Mouse (Mus musculus): ENCODE results near the gene Hace1. TPM values are rescaled to one million over a fixed set of nuclear protein-coding genes. Genes with fewer than 3 reads are reported as not detected.
"Not testable (repeated sequence)": the region's sequence is repeated elsewhere in the genome, so short reads cannot be mapped to it uniquely, and the experiment has no call there.

Gene Hace1
- polyA plus RNA-seq (2014; fragmentation: Nextera tagmentation; extraction: Ambion mirVana), result 17.2 and 19.7 TPM in 2 replicates

- peak; percentile 95 for DNase-seq (ENCODE audit: low spot score)
- Histone ChIP-seq H3K4me2 (ENCODE audit: low read length) (peak within 1 kb of the TSS; percentile 54), H3K9ac (ENCODE audit: low read length) (peak within 1 kb of the TSS; percentile 79), H3K27me3 (replicated peaks; ENCODE audit: control insufficient read depth, insufficient read depth, low read length) (no peaks in the 10 kb centered on the region), H3K27ac (ENCODE audit: low read depth, low read length) (peak within 1 kb of the TSS; percentile 94), H3K36me3 (ENCODE audit: control insufficient read depth, insufficient read depth, low read length) (no peaks in the 10 kb centered on the region), H3K9me3 (replicated peaks; ENCODE audit: control insufficient read depth, low read length) (no peaks in the 10 kb centered on the region), H3K4me3 (ENCODE audit: low read depth, low read length) (peak within 1 kb of the TSS; percentile 67), H3K4me1 (ENCODE audit: control insufficient read depth, insufficient read depth, low read length) (no peaks in the 10 kb centered on the region)
- peak; percentile 99 for ATAC-seq
- WGBS, result under 1% methylated on average over 49 of the region's 79 CpGs
These were observed at the start of gene Hace1 for GRCm38 (mm10) chr10:45577731-45578297. Hace1 (plus strand) TSS chr10:45577829.

GRCm38 (mm10) chr10:45537334-45537733, 40.3 kb upstream of the Hace1 start:
- not testable (repeated sequence) for DNase-seq (ENCODE audit: low spot score); H3K4me2 ChIP-seq (ENCODE audit: low read length); H3K9ac ChIP-seq (ENCODE audit: low read length); H3K9me3 ChIP-seq (replicated peaks; ENCODE audit: control insufficient read depth, low read length); H3K4me3 ChIP-seq (ENCODE audit: low read depth, low read length); H3K4me1 ChIP-seq (ENCODE audit: control insufficient read depth, insufficient read depth, low read length); H3K36me3 ChIP-seq (ENCODE audit: control insufficient read depth, insufficient read depth, low read length); H3K27me3 ChIP-seq (replicated peaks; ENCODE audit: control insufficient read depth, insufficient read depth, low read length); ATAC-seq; H3K27ac ChIP-seq (ENCODE audit: low read depth, low read length)
- WGBS, result 97% methylated on average over 16 of the region's 16 CpGs

GRCm38 (mm10) chr10:45542726-45543125, 34.9 kb upstream of the Hace1 start:
- H3K4me2 ChIP-seq (ENCODE audit: low read length), result no peak overlapping the region
- H3K27ac ChIP-seq (ENCODE audit: low read depth, low read length), result no peak overlapping the region
- no peak overlapping the region for H3K4me3 ChIP-seq (ENCODE audit: low read depth, low read length)
- no peaks in the 10 kb centered on the region for H3K4me1 ChIP-seq (ENCODE audit: control insufficient read depth, insufficient read depth, low read length)
- no peak for DNase-seq (ENCODE audit: low spot score)
- H3K36me3 ChIP-seq (ENCODE audit: control insufficient read depth, insufficient read depth, low read length), result no peaks in the 10 kb centered on the region
- H3K9me3 ChIP-seq (replicated peaks; ENCODE audit: control insufficient read depth, low read length), result no peaks in the 10 kb centered on the region
- H3K27me3 ChIP-seq (replicated peaks; ENCODE audit: control insufficient read depth, insufficient read depth, low read length), result no peaks in the 10 kb centered on the region
- 20% methylated on average over 2 of the region's 2 CpGs for WGBS
- ATAC-seq, result no peak
- H3K9ac ChIP-seq (ENCODE audit: low read length), result no peak overlapping the region

- DNase-seq (ENCODE audit: low spot score) (peak; percentile 54), ATAC-seq (no peak)
- H3K4me1 ChIP-seq (ENCODE audit: control insufficient read depth, insufficient read depth, low read length), result no peaks in the 10 kb centered on the region
- no peak overlapping the region for H3K4me2 ChIP-seq (ENCODE audit: low read length)
- no peak overlapping the region for H3K27ac ChIP-seq (ENCODE audit: low read depth, low read length)
- H3K36me3 ChIP-seq (ENCODE audit: control insufficient read depth, insufficient read depth, low read length), result no peaks in the 10 kb centered on the region
- H3K27me3 ChIP-seq (replicated peaks; ENCODE audit: control insufficient read depth, insufficient read depth, low read length), result no peaks in the 10 kb centered on the region
- H3K4me3 ChIP-seq (ENCODE audit: low read depth, low read length), result no peak overlapping the region
- no peak overlapping the region for H3K9ac ChIP-seq (ENCODE audit: low read length)
- 40% methylated on average over 7 of the region's 7 CpGs for WGBS
- no peaks in the 10 kb centered on the region; the same call in 1 of the 2 replicates for H3K9me3 ChIP-seq (replicated peaks; ENCODE audit: control insufficient read depth, low read length)
These were observed 30.8 kb upstream of the Hace1 start for GRCm38 (mm10) chr10:45546799-45547198.

GRCm38 (mm10) chr10:45578298-45578821, 731 bp downstream of the Hace1 start:
- peak overlapping the region; percentile 79 for H3K9ac ChIP-seq (ENCODE audit: low read length)
- H3K36me3 ChIP-seq (ENCODE audit: control insufficient read depth, insufficient read depth, low read length), result no peaks in the 10 kb centered on the region
- H3K4me3 ChIP-seq (ENCODE audit: low read depth, low read length), result peak overlapping the region; percentile 67
- 1% methylated on average over 23 of the region's 23 CpGs for WGBS
- H3K27ac ChIP-seq (ENCODE audit: low read depth, low read length), result peak overlapping the region; percentile 94
- peak; percentile 63 for DNase-seq (ENCODE audit: low spot score)
- H3K4me2 ChIP-seq (ENCODE audit: low read length), result peak overlapping the region; percentile 54
- H3K4me1 ChIP-seq (ENCODE audit: control insufficient read depth, insufficient read depth, low read length), result no peaks in the 10 kb centered on the region
- ATAC-seq, result peak; percentile 85
- no peaks in the 10 kb centered on the region for H3K27me3 ChIP-seq (replicated peaks; ENCODE audit: control insufficient read depth, insufficient read depth, low read length)
- H3K9me3 ChIP-seq (replicated peaks; ENCODE audit: control insufficient read depth, low read length), result no peaks in the 10 kb centered on the region

GRCm38 (mm10) chr10:45583310-45583709, 5.7 kb downstream of the Hace1 start:
- no peak overlapping the region for H3K9ac ChIP-seq (ENCODE audit: low read length)
- ATAC-seq (no peak), DNase-seq (ENCODE audit: low spot score) (no peak)
- WGBS, result 90% methylated on average over 1 of the region's 1 CpGs
- no peaks in the 10 kb centered on the region for H3K36me3 ChIP-seq (ENCODE audit: control insufficient read depth, insufficient read depth, low read length)
- H3K4me1 ChIP-seq (ENCODE audit: control insufficient read depth, insufficient read depth, low read length), result no peaks in the 10 kb centered on the region
- H3K27ac ChIP-seq (ENCODE audit: low read depth, low read length), result no peak overlapping the region
- no peak overlapping the region for H3K4me2 ChIP-seq (ENCODE audit: low read length)
- H3K9me3 ChIP-seq (replicated peaks; ENCODE audit: control insufficient read depth, low read length), result no peaks in the 10 kb centered on the region
- H3K27me3 ChIP-seq (replicated peaks; ENCODE audit: control insufficient read depth, insufficient read depth, low read length), result no peaks in the 10 kb centered on the region
- H3K4me3 ChIP-seq (ENCODE audit: low read depth, low read length), result no peak overlapping the region

GRCm38 (mm10) chr10:45583829-45584228, 6.2 kb downstream of the Hace1 start:
- Histone ChIP-seq H3K36me3 (ENCODE audit: control insufficient read depth, insufficient read depth, low read length) (no peaks in the 10 kb centered on the region), H3K27me3 (replicated peaks; ENCODE audit: control insufficient read depth, insufficient read depth, low read length) (no peaks in the 10 kb centered on the region), H3K9ac (ENCODE audit: low read length) (no peak overlapping the region), H3K4me3 (ENCODE audit: low read depth, low read length) (no peak overlapping the region), H3K4me2 (ENCODE audit: low read length) (no peak overlapping the region), H3K9me3 (replicated peaks; ENCODE audit: control insufficient read depth, low read length) (no peaks in the 10 kb centered on the region), H3K4me1 (ENCODE audit: control insufficient read depth, insufficient read depth, low read length) (no peaks in the 10 kb centered on the region), H3K27ac (ENCODE audit: low read depth, low read length) (no peak overlapping the region)
- ATAC-seq (no peak), DNase-seq (ENCODE audit: low spot score) (no peak)
- 96% methylated on average over 6 of the region's 6 CpGs for WGBS

- Histone ChIP-seq H3K4me1 (ENCODE audit: control insufficient read depth, insufficient read depth, low read length) (no peaks in the 10 kb centered on the region), H3K36me3 (ENCODE audit: control insufficient read depth, insufficient read depth, low read length) (no peaks in the 10 kb centered on the region), H3K9ac (ENCODE audit: low read length) (no peak overlapping the region), H3K27ac (ENCODE audit: low read depth, low read length) (no peak overlapping the region), H3K4me2 (ENCODE audit: low read length) (no peak overlapping the region), H3K27me3 (replicated peaks; ENCODE audit: control insufficient read depth, insufficient read depth, low read length) (no peaks in the 10 kb centered on the region), H3K9me3 (replicated peaks; ENCODE audit: control insufficient read depth, low read length) (no peaks in the 10 kb centered on the region), H3K4me3 (ENCODE audit: low read depth, low read length) (no peak overlapping the region)
- DNase-seq (ENCODE audit: low spot score), result no peak
- WGBS, result 93% methylated on average over 12 of the region's 12 CpGs
- no peak for ATAC-seq
These were observed 6.9 kb downstream of the Hace1 start for GRCm38 (mm10) chr10:45584311-45585102.

- Histone ChIP-seq H3K27ac (ENCODE audit: low read depth, low read length) (no peak overlapping the region), H3K4me3 (ENCODE audit: low read depth, low read length) (no peak overlapping the region), H3K36me3 (ENCODE audit: control insufficient read depth, insufficient read depth, low read length) (peaks cover 12% of the 10 kb centered on the region; the same call in 1 of the 2 replicates), H3K9me3 (replicated peaks; ENCODE audit: control insufficient read depth, low read length) (no peaks in the 10 kb centered on the region), H3K4me1 (ENCODE audit: control insufficient read depth, insufficient read depth, low read length) (no peaks in the 10 kb centered on the region), H3K4me2 (ENCODE audit: low read length) (no peak overlapping the region), H3K27me3 (replicated peaks; ENCODE audit: control insufficient read depth, insufficient read depth, low read length) (no peaks in the 10 kb centered on the region), H3K9ac (ENCODE audit: low read length) (no peak overlapping the region)
- 56% methylated on average over 3 of the region's 3 CpGs for WGBS
- DNase-seq (ENCODE audit: low spot score) (no peak), ATAC-seq (no peak)
These were observed 28.2 kb downstream of the Hace1 start for GRCm38 (mm10) chr10:45605853-45606252.
